Mouse (Mus musculus) bone marrow macrophage, adult 2 months (primary cell): ENCODE data around the gene Tmem189.

Experiments
- CTCF ChIP-seq: IDR thresholded peaks from 2 replicates; pipeline ENCODE4 v1.5.1; 2012; ENCODE audit warnings: low read depth, mild to moderate bottlenecking, low read length, moderate library complexity
- POLR2A ChIP-seq: IDR thresholded peaks from 2 replicates; pipeline ENCODE4 v1.6.1; 2012; ENCODE audit warnings: mild to moderate bottlenecking, low read depth, low read length, borderline replicate concordance

GRCm38 (mm10) chr2:167691410-167691809, 1.8 kb upstream of the Tmem189 start:
- no peak for TF ChIP-seq CTCF
- TF ChIP-seq POLR2A: no peak
